Mouse (Mus musculus): Measurements from ENCODE around the gene Lgr4.

Lgr4 gene

DNA sequence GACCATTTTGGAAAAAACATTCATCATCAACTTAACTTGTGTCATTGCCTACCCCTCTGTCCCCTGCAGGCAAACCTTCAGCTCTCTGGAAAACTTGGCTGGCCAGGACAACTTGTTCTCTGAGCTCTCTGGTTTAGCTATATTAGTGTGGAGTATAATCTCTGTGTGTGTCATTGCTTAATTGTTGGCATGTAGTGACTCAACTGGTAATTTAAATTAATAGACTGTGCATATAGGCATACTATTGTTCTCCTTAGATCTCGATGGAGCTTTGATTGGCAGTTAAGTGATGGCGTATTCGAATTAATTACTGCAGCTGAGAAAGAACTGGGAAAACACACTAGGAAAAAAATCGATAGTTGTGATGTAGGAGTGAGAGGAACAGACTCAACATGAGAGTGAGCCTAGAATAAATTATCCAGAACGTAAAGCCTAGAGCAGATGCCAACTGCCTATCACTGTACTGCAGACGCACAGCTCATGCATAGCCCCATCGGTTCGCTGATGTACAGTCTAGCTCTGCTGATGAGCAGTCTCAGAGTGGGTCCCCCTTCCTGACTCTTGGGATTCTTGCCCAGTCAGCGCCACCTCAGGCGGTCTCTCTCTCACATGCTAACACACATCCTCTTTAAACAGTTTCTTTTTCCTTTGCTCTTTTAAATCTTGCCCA is 35.7 kb downstream of the Lgr4 start:
- DNase-seq = no peak

DNA sequence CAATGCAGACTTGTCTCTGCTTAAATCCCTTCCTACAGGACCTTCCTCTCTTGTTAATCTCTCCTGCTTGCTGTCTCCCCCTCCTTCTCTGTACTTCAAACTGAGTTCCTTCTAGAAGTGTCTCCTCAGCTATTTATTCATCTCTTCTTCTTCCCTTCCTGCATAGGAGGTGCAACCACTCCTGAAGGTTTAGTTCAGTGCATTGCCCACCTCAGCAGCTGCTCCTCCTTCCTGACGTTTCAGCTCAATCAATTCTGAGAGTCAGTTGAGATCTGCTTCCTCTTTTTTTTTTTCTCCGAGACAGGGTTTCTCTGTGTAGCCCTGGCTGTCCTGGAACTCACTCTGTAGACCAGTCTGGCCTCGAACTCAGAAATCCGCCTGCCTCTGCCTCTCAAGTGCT is 36.4 kb downstream of the Lgr4 start:
- DNase-seq = no peak

- no peak for DNase-seq
These were observed 37.6 kb downstream of the Lgr4 start for GRCm38 (mm10) chr2:109955060-109955459.

GRCm38 (mm10) chr2:109955910-109956309 is 38.5 kb downstream of the Lgr4 start:
- no peak for DNase-seq

- no peak for DNase-seq
These were observed 39.3 kb downstream of the Lgr4 start for GRCm38 (mm10) chr2:109956785-109957184.

GRCm38 (mm10) chr2:109958692-109959406 is 41.4 kb downstream of the Lgr4 start:
- DNase-seq = no peak

GRCm38 (mm10) chr2:109959407-109960075 is 42.1 kb downstream of the Lgr4 start:
- no peak for DNase-seq

- no peak for DNase-seq
These were observed 42.8 kb downstream of the Lgr4 start for GRCm38 (mm10) chr2:109960246-109960645.

DNA sequence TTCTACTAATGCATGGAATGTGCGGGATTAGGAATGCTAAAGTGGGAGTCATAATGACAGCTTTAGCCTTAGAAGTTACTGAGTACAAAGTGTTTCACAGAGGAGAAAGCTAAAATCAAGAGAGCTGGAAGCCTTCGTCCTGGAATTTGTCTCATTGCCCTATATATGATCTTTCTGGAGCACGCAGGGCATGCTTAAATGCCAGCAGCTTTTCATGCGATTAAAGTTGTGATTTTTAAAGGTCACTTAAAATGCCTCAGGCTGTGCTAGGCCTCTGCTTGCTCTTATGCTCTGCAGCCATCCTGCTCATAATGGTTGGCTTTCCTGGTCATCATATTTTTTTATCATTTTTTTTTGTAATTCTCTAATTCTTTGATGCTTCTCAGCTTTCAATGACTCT is 43.7 kb downstream of the Lgr4 start:
- DNase-seq = no peak

DNA sequence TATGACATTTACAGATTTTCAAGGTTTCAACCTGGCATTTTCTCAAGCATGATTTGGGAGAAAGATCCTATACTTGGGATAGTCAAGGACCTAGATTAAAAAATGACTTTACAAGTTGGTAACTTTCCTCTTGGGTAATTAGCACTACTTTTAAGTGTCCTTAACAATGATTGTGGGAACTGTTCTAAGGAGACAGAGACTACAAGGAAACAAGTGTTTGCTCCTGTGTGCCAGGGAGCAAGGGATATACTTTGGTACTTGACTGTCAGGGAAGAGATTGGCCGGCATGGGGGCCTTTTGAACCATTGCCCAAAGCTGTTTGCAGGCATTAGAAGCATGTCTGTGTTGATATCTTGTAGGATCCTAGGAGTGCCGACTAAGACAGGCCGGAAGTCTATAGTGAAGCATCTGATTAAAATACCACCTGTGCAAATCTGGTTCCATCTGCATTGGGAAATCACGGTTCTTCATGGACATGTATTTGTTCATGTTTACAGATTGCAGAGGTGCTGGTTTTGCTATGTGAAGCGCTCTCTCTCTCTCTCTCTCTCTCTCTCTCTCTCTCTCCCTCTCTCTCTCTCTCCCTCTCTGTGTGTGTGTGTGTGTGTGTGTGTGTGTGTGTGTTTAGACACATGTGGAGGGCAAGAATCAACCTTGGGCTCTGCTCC is 46.3 kb downstream of the Lgr4 start:
- DNase-seq = no peak

DNA sequence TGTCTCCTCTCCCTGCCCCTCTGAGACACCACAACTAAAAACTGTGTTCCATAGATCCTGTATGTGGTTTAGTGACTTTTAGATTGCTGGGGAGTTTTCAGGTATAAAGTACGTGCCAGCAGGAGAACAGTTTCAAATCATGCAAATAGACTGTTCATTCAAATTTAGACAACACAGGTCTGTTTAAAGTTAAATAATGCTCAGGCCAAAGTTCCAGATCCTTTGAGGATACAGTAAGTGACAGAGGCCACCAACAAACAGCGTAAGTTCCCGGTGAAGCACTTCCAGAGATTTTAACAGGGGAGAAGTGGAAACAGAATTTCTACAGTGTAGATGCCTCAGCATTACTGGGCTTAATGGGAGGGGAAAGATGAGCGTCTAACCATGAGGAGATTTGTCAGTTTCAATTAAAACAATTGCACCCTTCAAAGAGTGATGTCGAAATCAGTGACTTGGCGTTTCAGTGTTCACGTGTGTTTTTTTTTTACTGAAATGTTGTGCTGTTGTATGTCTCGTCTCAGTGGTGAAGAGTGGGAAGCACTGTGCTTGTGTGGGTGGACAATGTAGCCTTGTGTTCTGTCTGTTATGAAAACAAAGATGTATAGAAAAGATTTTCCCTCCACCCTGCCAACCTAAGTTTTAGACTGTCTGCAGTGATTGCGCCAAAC is 48.4 kb downstream of the Lgr4 start:
- DNase-seq = no peak

DNA sequence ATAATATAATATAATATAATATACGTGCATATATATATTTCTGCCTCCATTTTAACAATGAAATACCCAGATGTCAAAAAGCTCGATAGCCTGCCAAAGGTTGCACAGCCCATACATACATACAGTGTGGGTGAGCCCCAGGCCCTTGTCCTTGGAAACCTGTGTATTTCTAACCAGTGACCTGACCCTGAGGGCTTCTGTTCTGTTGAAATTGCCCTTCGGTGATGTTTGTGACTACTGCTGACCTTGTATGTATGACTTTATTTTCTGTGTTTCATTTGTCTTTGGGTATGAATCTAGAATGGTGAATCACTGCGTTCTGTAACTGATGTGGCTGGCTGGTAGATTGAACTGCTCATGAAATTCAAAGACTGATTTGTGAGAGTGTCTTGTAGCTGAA is 49.4 kb downstream of the Lgr4 start:
- DNase-seq = no peak

GRCm38 (mm10) chr2:109969381-109969780 is 51.9 kb downstream of the Lgr4 start:
- DNase-seq = no peak

DNA sequence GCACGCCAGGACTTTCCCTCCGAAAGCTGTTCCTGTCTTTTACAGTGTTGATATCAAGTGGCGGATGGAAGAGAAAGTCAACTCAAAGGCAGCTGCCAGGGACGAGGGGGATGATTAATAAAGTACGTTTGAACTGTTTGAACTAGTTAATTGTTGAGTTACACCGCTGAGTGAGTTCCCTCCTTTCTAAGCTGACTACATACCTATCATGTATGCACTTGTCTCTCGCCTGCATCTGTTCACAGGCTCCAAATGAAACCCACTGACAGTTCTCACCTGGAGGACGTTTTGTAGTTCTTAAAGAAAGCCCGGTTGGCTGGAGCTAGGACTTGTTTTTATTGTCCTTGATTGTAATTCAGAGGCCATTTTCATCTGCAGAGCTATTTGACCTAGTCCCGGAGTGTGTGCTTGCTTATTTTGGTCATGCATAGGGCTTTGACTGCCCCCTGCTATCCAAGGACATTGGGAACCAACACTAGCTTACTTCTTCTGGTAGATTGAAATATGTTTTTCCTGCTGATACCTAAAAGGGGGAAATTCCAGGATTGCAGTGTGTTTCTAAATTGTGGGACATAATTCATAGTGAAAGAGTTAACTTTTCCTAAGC is 52.6 kb downstream of the Lgr4 start:
- DNase-seq = no peak

DNA sequence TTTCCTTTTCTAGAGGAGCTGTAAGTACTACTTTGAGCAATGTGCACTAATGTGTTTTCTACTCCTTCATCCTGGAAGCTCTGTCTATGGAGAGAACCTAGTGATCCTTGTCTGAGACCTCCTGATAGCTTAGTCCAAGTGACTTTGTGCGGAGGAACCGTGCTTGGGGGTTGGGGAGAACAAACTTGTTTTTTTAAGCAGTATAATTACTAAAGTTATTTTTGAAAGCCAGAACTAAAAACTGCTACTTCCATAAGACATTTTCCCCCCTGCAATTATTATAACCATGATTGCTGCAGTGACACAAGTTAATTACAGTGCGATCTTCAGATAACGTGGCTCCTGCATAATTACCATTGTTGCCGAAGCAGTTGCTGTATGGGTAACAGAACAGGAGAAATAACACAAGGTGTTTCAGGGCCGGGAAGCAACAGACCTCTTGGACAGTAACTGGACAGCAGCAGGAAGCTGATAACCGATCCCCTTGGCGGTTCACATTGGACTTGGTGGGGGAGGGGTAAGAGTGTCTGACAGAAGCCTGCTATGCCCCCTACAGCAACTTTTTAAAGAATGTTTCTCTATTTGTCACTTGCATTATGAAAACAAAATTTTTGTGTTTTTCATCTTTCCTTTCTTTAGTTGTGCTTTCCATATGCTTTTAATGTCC is 53.4 kb downstream of the Lgr4 start:
- no peak for DNase-seq

- DNase-seq = no peak
These were observed 54.9 kb downstream of the Lgr4 start for GRCm38 (mm10) chr2:109972310-109972709.

GRCm38 (mm10) chr2:109972922-109973321 is 55.5 kb downstream of the Lgr4 start:
- DNase-seq = no peak

DNA sequence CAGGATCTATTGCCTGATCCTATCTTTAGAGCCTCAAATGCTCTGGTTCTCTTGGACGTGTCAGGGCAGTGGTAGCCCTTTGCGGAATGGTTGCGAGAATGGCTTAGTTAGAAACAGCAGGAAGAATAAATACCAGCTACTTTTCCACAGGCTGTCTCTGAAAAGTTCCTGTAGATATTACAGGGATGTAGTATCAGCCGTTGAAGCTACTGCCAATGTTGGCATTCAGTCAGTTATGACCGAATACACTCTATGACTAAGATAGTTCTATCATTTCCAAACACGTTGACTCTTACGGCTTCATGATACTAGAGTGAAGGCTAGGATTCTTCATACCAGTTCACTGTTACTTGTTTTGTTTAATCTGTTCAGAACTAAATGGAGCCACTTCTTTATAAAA is 57.4 kb downstream of the Lgr4 start:
- DNase-seq = no peak

DNA sequence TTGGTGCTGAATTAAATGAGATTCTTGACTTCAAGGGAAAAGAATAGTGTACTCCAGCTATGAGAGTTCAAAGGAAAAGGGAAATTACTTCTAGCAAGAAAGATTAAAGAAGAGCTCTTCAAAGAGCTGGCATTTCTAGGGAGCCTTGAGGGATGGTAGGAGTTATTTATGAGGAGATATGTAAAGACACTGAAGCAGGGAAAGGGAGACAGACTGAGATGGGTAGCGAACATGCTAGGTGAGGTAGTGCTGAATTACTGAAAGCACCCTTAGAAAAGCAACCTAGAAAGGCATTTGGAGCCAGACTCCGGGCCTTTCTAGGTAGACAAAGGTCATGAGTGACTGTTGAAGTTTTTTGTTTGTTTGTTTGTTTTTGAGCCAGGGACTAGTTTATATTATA is 58.7 kb downstream of the Lgr4 start:
- no peak for DNase-seq

- DNase-seq = no peak
These were observed 59.9 kb downstream of the Lgr4 start for GRCm38 (mm10) chr2:109977322-109977721.

DNA sequence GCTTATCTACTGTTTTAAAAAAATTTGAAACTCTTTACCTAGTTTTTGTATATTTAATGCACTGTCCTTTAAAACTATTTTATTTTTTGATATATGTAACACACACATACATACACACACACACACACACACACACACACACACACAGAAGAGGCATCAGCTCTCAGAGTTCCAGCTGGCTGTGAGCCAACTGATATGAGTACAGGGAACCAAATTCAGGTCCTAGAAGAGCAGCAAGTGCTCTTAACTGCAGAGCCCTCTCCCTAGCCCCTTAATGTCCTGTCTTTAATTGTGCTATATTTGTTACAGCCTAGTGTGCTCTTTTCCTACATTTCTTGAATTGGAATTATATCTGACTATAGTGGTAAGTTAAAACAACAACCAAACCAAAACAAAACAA is 61.8 kb downstream of the Lgr4 start:
- DNase-seq = no peak

DNA sequence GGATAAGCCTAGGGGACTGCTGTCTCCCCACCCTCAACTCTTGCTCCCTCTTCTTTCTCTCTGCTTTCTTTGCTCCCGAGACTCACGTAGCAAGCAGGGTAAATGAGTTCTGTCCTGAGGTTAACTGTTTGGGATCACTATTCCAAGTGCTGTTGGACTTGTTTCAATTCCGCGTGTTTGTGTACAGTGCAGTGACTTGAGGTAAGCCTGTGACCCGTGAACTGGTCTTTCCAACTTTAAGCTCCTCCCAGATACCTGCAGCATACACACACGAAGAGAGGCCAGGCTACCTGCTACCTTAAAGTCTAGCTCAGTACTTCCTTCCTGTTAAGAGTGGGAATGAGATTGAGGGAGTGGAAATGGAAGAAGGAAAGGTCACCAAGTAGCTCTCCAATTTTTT is 66.0 kb downstream of the Lgr4 start:
- no peak for DNase-seq

Data from thymus, postnatal 14 days (tissue).